Mouse (Mus musculus) cortical plate, adult 2 months (tissue): ENCODE results near the gene Zap70. TPM values are rescaled to one million over a fixed set of nuclear protein-coding genes. Genes with fewer than 3 reads are reported as not detected.

Source experiments
- H3K27ac ChIP-seq: fragments of 200-500 bp; 2 replicates; pipeline ENCODE4 v1.5.1; 2012; ENCODE audit warnings: low read length, control low read depth, inconsistent platforms; ENCODE audit not compliant: insufficient read depth
- H3K4me1 ChIP-seq: fragments of 200-500 bp; 2 replicates; pipeline ENCODE4 v1.6.1; 2011; ENCODE audit warnings: low read length; ENCODE audit not compliant: control insufficient read depth, insufficient read depth
- H3K4me3 ChIP-seq: fragments of 200-500 bp; 2 replicates; pipeline ENCODE4 v1.5.1; 2011; ENCODE audit warnings: mild to moderate bottlenecking, low read length, control low read depth; ENCODE audit not compliant: insufficient read depth
- CTCF ChIP-seq: fragments of 200-500 bp; IDR thresholded peaks from 2 replicates; pipeline ENCODE4 v1.5.1; 2011; ENCODE audit warnings: mild to moderate bottlenecking, control low read depth, low read length; ENCODE audit not compliant: insufficient read depth; ENCODE audit errors: extremely low read depth
- POLR2A ChIP-seq: fragments of 200-500 bp; IDR thresholded peaks from 2 replicates; pipeline ENCODE4 v1.6.1; 2011; ENCODE audit warnings: mild to moderate bottlenecking, low read length, control low read depth; ENCODE audit not compliant: insufficient read depth; ENCODE audit errors: extremely low read depth
- polyA plus RNA-seq: library from polyadenylated mRNA; depleted of rRNA; stranded (reverse); fragments of >200 nt; gene quantifications from 2 replicates; pipeline ENCODE4 v1.2.3, GENCODE M21; 2012

The Zap70 gene
- polyA plus RNA-seq, 1 experiment: 2.0 TPM

DNA sequence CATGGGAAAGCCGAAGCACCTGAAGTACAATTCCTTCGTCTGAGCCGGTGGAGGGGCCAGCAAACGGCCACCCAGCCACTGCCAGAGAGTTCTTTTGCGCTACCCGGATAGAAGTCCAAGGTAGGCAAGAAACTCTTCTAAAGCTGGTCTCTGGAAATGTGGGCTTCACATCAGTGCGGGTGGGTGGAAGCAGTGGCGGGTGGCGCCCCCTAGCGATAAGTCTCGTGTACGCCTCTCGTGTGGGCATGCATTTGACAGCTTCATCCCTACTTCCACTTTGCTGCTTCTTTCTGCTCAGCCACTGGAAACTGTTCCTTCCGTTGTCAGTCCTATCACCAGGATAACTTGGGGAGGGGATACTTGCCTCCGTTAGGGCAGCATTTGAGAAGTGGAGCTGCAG lies 15.1 kb upstream of the Zap70 start:
- H3K4me3 ChIP-seq: no peak overlapping the region
- peaks cover 2% of the 10 kb centered on the region; the same call in 1 of the 2 replicates for H3K4me1 ChIP-seq
- no peak overlapping the region for H3K27ac ChIP-seq
- TF ChIP-seq POLR2A (no peak), CTCF (0 out of 2 replicates have a peak, but pooled peaks have one; percentile 18)

DNA sequence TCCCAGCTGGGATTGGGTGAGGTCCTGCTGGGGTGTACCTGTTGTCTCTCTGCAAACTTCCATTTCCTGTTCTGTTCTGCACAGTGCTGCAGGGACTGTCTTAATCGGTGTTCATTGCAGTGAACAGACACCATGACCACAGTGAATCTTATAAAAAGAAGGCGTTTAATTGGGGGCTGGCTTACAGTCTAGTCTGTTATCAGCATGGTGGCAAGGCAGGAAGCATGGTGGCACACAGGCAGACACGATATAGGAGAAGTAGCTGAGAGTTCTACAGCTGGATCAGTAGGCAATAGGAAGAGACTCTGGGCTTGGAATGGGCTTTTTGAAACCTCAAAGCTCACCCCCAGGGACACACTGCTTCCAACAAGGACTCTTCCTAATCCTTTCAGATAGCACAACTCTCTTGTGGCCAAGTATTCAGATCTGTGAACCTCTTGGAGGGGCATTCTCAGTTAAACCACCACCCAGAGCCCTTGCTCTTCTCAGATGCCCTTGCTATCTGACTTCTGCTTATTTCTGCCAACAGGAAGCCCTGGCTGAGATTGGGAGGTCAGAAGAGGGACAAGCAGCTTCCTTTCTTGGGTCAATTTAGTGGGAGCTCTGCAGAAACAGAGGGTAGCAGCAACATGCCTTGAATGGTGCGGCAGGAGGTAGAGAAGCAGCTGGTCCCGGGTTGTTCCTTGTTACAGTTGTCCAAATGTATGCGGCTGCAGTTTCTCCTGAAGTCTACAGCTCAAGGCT lies 7.5 kb upstream of the Zap70 start:
- Histone ChIP-seq H3K27ac (no peak overlapping the region), H3K4me1 (no peaks in the 10 kb centered on the region), H3K4me3 (no peak overlapping the region)
- no peak for TF ChIP-seq CTCF
- TF ChIP-seq POLR2A: no peak

DNA sequence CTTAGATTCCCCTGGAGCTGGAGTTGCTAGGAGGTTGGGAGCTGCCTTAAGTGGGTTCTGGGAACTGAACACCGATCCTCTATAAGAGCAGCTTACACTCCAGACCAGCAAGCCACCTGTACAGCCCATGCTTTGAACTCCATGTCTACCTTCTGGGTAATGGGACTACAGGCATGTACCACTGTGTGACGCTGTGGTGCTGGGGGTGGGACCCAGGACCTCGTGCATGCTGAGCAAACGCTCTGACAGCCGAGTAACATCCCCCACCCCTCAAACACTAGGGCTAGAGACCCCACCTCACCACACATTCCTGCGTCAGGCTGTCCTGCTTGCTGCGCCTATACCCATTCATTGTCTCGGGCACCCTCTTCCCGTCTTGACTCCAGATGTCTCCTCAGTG lies 3.0 kb upstream of the Zap70 start:
- H3K4me1 ChIP-seq: no peaks in the 10 kb centered on the region
- no peak overlapping the region for H3K27ac ChIP-seq
- no peak overlapping the region for H3K4me3 ChIP-seq
- TF ChIP-seq POLR2A (no peak), CTCF (no peak)

DNA sequence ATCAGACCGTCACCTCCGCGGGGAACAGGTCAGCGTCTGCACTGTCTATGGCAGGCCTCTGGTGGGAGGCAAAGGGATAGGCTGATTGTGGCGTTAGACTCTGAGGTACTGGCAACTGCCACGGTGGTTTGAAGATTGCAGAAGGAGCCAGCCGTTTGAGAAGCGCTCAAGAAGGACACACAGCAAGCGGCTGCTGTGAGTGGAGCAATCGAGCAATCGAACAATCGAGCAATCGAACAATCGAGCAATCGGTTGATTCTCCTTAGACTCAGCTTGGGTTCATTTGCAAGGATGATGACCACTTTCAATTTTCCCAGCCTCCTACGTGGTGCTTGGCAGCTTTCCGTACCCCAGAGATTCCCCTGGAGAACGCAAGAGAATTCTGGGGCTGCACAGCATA lies 2.5 kb upstream of the Zap70 start:
- no peak for TF ChIP-seq POLR2A
- H3K4me3 ChIP-seq: no peak overlapping the region
- H3K4me1 ChIP-seq: no peaks in the 10 kb centered on the region
- no peak overlapping the region for H3K27ac ChIP-seq

DNA sequence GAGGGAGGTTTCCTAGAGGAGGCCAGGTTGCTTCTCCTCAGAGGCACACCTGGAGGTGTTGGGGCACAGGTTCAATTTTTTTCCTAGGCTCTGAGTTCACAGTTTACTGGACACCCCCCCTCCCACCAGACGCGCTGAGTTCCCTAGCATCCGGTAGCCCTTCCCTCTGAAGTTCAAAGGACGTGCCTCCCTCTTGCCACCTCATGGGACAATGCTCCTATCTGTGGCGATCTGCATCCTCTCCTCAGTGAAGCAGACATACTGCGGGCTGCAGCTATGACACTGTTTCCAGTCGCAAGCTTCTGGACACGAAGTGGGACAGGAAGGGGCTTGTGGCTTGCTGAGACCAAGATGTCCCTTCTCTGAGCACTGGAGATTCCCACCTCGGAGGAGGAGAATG lies 1.2 kb upstream of the Zap70 start:
- H3K4me3 ChIP-seq: no peak overlapping the region

DNA sequence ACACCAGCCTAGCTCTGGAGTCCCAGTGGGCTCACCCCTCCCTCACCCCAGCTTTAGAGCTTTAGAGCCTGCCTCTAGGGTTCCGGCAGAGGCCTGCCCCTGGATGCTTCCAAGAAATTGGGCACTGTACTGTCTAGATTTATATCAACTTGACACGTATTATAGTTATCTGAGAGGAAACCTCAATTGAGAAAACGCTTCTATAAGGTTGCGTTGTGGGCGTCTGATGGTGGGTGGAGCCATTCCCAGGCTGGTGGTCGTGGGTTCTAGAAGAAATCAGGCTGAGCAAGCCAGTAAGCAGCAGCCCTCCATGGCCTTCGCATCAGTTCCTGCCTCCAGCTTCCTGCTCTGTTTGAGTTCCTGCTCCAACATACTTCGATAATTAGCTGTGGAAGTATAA lies 537 bp upstream of the Zap70 start:
- Histone ChIP-seq H3K4me3 (no peak overlapping the region), H3K27ac (no peak overlapping the region), H3K4me1 (no peaks in the 10 kb centered on the region)
- TF ChIP-seq POLR2A: no peak
- no peak for TF ChIP-seq CTCF

More for the DNA sequence above, 1.2 kb upstream of the Zap70 start:
- TF ChIP-seq CTCF (no peak), POLR2A (no peak)
- Histone ChIP-seq H3K4me1 (no peaks in the 10 kb centered on the region), H3K27ac (no peak overlapping the region)

DNA sequence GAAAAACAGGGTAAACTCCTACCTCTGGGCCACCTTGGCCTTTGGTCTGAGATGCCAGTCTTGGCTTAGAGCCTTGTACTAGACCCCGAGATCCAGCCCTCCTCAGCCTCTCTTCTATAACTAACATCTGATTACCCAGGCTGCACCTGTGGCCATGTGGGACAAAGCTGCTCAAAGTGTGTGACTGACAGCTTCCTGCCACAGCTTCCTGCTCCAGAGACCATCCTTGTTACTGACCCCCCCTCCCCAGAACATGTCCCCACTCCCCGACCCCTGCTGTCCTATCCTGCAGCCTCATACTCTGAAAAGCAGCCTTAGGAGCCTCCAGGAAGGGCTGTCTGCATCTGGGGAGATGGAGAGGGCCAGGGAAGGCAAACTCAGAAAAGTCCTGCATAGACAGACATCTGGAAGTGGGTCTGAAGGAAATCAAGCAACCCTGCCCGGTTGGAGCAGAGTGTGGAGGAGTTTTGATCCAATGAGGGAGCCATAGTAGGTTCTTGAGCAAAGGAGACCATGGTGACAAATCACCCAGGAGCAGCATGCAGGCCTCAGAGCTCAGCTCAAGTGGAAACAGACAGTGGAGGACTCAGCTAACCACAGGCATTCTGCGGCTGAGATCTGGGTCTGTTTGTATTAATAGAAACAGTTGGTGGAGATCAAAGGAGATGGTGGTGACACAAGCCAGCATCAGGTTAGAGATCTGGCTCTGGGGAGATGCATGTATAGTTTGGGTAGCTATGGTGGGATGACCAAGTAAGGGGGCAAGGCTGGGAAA lies 5.0 kb downstream of the Zap70 start:
- H3K4me3 ChIP-seq: no peak overlapping the region
- TF ChIP-seq CTCF (no peak), POLR2A (no peak)
- H3K4me1 ChIP-seq: no peaks in the 10 kb centered on the region
- no peak overlapping the region for H3K27ac ChIP-seq

DNA sequence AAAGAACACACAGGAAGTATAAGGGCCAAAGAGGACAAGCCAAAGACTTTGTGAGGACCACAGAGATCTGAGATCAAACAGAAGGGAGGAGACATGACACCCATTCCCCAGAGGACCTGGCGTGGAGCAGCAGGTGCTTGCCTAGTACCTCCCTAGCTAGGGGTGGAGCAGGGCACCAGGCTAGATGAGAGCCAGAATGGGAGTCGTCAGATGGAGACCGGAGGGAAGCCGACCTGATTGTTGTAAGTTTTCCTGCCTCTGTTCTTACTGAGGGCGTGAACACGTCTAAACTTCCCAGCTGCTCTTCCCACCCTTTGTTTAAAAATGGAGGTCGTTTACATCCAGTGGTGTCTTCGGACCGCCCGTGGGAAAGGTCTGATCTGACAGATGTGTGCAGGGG lies 5.7 kb downstream of the Zap70 start:
- no peak for TF ChIP-seq POLR2A
- no peak for TF ChIP-seq CTCF
- no peak overlapping the region for H3K27ac ChIP-seq
- H3K4me1 ChIP-seq: no peaks in the 10 kb centered on the region
- no peak overlapping the region for H3K4me3 ChIP-seq

DNA sequence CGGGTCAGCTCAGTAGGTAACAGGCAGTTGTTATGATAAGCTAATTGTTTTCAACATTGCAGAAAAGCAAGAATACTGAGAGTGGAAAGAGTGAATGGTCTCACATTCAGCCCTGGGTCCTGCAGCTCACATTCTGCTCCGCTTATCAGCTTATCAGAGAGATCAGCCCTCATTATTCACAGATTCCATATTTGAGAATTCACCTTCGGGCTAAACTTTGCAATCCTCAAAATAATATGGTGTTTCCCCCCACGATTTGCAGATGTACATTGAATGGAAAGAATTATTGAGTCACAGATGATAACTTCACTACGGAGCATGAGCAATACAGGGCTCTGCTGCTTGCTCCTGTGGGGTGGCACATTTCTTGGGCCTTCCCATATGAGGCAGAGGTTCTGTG lies 7.2 kb downstream of the Zap70 start:
- H3K4me1 ChIP-seq: no peaks in the 10 kb centered on the region
- H3K27ac ChIP-seq: no peak overlapping the region
- TF ChIP-seq POLR2A: no peak
- TF ChIP-seq CTCF: no peak
- H3K4me3 ChIP-seq: no peak overlapping the region

DNA sequence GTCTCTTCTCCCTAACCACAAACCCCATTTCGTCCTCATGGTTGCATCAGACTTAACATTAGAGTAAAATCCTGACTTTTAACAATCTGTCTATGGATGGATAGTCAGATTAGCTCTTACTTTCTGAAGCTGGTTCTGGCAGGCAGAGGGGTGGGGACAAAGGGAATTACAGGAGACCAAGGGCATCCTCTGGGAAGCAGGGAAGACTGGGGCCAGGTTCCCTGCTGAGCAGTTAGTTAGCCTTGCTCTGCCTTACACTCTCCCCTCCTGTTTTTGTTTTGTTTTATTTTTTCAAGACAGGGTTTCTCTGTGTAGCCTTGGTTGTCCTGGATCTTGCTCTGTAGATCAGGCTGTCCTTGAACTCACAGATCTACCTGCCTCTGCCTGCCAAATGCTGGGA lies 8.4 kb downstream of the Zap70 start:
- TF ChIP-seq CTCF: no peak
- no peak for TF ChIP-seq POLR2A

More for the DNA sequence above, 8.4 kb downstream of the Zap70 start:
- Histone ChIP-seq H3K4me1 (no peaks in the 10 kb centered on the region), H3K27ac (no peak overlapping the region), H3K4me3 (no peak overlapping the region)
